Mouse (Mus musculus) layer of hippocampus, adult 6 months (tissue): ENCODE measurements around the gene Mtss1l. TPM values are rescaled to one million over a fixed set of nuclear protein-coding genes. Genes with fewer than 3 reads are reported as not detected.

ENCODE experiments used
- long read RNA-seq, 2 experiments: library from polyadenylated mRNA; unstranded; transcript quantifications; one replicate each; pipeline ENCODE4 v2.0.0; 2019 to 2020
- polyA plus RNA-seq: library from polyadenylated mRNA; unstranded; fragments of <200 nt; fragmentation: Nextera tagmentation; gene quantifications from 2 replicates; pipeline ENCODE4 v1.2.3, GENCODE M21; 2021

Mtss1l gene
- 23.3 and 27.4 TPM in 2 replicates for polyA plus RNA-seq
- long read RNA-seq, experiment 1, partial matches to known transcripts: 2 of 20 reads
- long read RNA-seq, experiment 1, other reads (novel, unspliced or antisense): 18 of 20 reads
- long read RNA-seq, experiment 2, partial matches to known transcripts: 8 of 58 reads
- long read RNA-seq, experiment 2, other reads (novel, unspliced or antisense): 50 of 58 reads

DNA sequence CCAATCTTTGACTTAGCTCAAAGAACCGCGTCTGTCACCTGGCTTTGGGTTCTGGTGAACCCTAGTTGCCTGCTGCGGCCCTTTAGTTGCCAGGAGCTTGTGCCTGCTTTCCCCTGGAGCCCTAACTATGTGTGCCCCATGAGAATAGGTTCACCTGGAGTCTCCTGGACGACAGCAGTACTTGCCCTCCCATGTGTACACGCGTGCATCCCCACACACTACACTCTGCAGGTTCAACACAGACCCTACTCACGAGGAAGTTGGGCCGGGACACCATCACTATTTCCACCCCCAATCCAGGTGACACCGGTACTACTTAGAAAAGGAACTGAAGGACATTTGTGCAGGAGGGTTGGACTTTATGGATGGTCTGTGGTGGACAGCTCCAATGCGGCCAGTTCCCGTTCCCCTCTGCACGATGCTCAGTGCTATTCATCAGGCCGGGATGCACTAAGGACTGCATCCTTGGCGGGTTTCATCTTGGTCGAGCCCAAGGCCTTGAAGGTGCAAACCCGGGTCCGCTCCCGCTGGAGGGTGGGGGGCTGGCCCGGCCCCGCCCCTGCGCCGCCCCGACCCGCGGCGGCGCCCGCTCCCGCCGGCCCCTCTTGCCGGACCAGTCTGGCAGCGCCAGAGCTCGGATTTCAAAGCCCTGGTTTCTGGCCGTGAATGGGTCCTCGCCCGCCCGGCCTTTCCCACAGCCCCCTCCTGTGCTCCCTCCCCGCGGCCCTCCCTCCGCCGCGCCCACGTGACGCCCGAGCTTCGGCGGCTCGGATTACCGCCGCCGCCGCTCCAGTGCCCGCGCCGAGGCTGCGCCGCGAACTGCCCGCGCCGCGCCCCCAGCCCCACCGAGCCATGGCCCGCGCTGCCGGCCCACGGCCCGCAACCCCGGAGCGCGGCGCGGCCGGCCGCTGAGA is at the start of gene Mtss1l:
TSS of gene Mtss1l (plus strand) at position 792 of the 914 bp plus-strand sequence.

Other genes starting within 250 kb of the Mtss1l start
- 5.6 and 6.4 TPM in 2 replicates for gene Vac14, start 102.9 kb upstream of the Mtss1l start, polyA plus RNA-seq
- gene Il34, start 84.4 kb downstream of the Mtss1l start, polyA plus RNA-seq: 41.3 and 43.5 TPM in 2 replicates
- gene Cog4, start 125.1 kb downstream of the Mtss1l start, polyA plus RNA-seq: 28.0 and 28.6 TPM in 2 replicates
- gene Sf3b3, start 125.3 kb downstream of the Mtss1l start, polyA plus RNA-seq: 25.0 and 29.1 TPM in 2 replicates
- gene Fuk, start 181.0 kb downstream of the Mtss1l start, polyA plus RNA-seq: 4.7 and 5.2 TPM in 2 replicates
- 11.3 and 11.7 TPM in 2 replicates for gene St3gal2, start 198.4 kb downstream of the Mtss1l start, polyA plus RNA-seq